Mouse (Mus musculus) midbrain, embryonic 11.5 days (tissue): Measurements from ENCODE around the gene Xkr8. TPM values are rescaled to one million over a fixed set of nuclear protein-coding genes. Genes with fewer than 3 reads are reported as not detected.

Experiments
- ATAC-seq: fragments of 200-750 bp; cut with Nextera tagmentation; 2 replicates; pipeline ENCODE4 v1.8.0; 2017; ENCODE audit warnings: moderate TSS enrichment, moderate library complexity; ENCODE audit not compliant: low FRiP score
- DNase-seq: peaks from one replicate; pipeline ENCODE4 v3.0.0; 2015; ENCODE audit warnings: low spot score; ENCODE audit errors: missing footprints
- H3K27ac ChIP-seq: fragments of 300-500 bp; sonication (generic); 2 replicates; pipeline ENCODE4 v1.5.1; 2014; ENCODE audit warnings: low read depth, low read length
- H3K27me3 ChIP-seq: fragments of 300-500 bp; sonication (generic); 2 replicates; pipeline ENCODE4 v1.6.1; 2014; ENCODE audit warnings: mild to moderate bottlenecking, low read length, moderate library complexity, mixed read lengths; ENCODE audit not compliant: control insufficient read depth, insufficient read depth
- H3K36me3 ChIP-seq: fragments of 300-500 bp; sonication (generic); 2 replicates; pipeline ENCODE4 v1.6.1; 2014; ENCODE audit warnings: mild to moderate bottlenecking, low read length, moderate library complexity, mixed read lengths; ENCODE audit not compliant: control insufficient read depth, insufficient read depth
- H3K4me1 ChIP-seq: fragments of 300-500 bp; sonication (generic); 2 replicates; pipeline ENCODE4 v1.6.1; 2014; ENCODE audit warnings: low read length; ENCODE audit not compliant: control insufficient read depth, insufficient read depth
- H3K4me2 ChIP-seq: fragments of 300-500 bp; sonication (generic); 2 replicates; pipeline ENCODE4 v1.6.1; 2014; ENCODE audit warnings: mild to moderate bottlenecking, moderate library complexity
- H3K4me3 ChIP-seq: fragments of 300-500 bp; sonication (generic); 2 replicates; pipeline ENCODE4 v1.5.1; 2014; ENCODE audit warnings: low read depth, low read length
- H3K9ac ChIP-seq: fragments of 300-500 bp; sonication (generic); 2 replicates; pipeline ENCODE4 v1.6.1; 2014; ENCODE audit warnings: low read length
- H3K9me3 ChIP-seq: fragments of 300-500 bp; sonication (generic); 2 replicates; pipeline ENCODE4 v1.6.1; 2016; ENCODE audit warnings: low read length; ENCODE audit not compliant: control insufficient read depth
- WGBS: fragments of 180-500 bp; shearing (Covaris S2); extraction: QIAGEN DNeasy Blood & Tissue Kit; methylation state at CpG from one replicate; pipeline ENCODE4 v1.1.7; 2014; 5-methylcytosine and 5-hydroxymethylcytosine counted together
- polyA plus RNA-seq: library from polyadenylated mRNA; unstranded; fragments of >200 nt; fragmentation: Nextera tagmentation; extraction: Ambion mirVana; gene quantifications from 2 replicates; pipeline ENCODE4 v1.2.1, GENCODE M21; 2014

Xkr8 gene
- polyA plus RNA-seq, 1 experiment from 2014 or later: 4.5 TPM

GRCm38 (mm10) chr4:132762602-132763001, 30.3 kb upstream of the Xkr8 start:
- ATAC-seq: no peak
- WGBS: 77% methylated on average over 6 of the region's 6 CpGs
- Histone ChIP-seq H3K36me3 (no peaks in the 10 kb centered on the region), H3K27me3 (peaks cover under 1% of the 10 kb centered on the region; the same call in 1 of the 2 replicates), H3K9ac (no peak overlapping the region), H3K4me1 (no peaks in the 10 kb centered on the region), H3K27ac (no peak overlapping the region), H3K9me3 (no peaks in the 10 kb centered on the region), H3K4me3 (no peak overlapping the region), H3K4me2 (no peak overlapping the region)
- DNase-seq: no peak

- DNase-seq (no peak), ATAC-seq (no peak)
- Histone ChIP-seq H3K4me2 (no peak overlapping the region), H3K4me3 (no peak overlapping the region), H3K9me3 (no peaks in the 10 kb centered on the region), H3K9ac (no peak overlapping the region), H3K27ac (no peak overlapping the region), H3K27me3 (peaks cover 7% of the 10 kb centered on the region; the same call in 1 of the 2 replicates), H3K36me3 (no peaks in the 10 kb centered on the region), H3K4me1 (peaks cover 4% of the 10 kb centered on the region)
- 67% methylated on average over 3 of the region's 3 CpGs for WGBS
Measured at GRCm38 (mm10) chr4:132760296-132760695, 27.9 kb upstream of the Xkr8 start.

- Histone ChIP-seq H3K9me3 (no peaks in the 10 kb centered on the region), H3K9ac (no peak overlapping the region), H3K27me3 (peaks cover 7% of the 10 kb centered on the region; the same call in 1 of the 2 replicates), H3K4me1 (peaks cover 4% of the 10 kb centered on the region), H3K4me3 (no peak overlapping the region), H3K36me3 (no peaks in the 10 kb centered on the region), H3K27ac (no peak overlapping the region), H3K4me2 (no peak overlapping the region)
- ATAC-seq: no peak
- WGBS: 90% methylated on average over 7 of the region's 7 CpGs
- peak; percentile 86 for DNase-seq
Measured at GRCm38 (mm10) chr4:132757633-132758351, 25.4 kb upstream of the Xkr8 start.

- Histone ChIP-seq H3K27me3 (peaks cover 7% of the 10 kb centered on the region; the same call in 1 of the 2 replicates), H3K4me3 (peak within 1 kb of the TSS; percentile 31), H3K4me2 (peak within 1 kb of the TSS; percentile 77), H3K4me1 (peaks cover 4% of the 10 kb centered on the region), H3K27ac (no peak within 1 kb of the TSS), H3K36me3 (no peaks in the 10 kb centered on the region), H3K9ac (peak within 1 kb of the TSS; percentile 61), H3K9me3 (no peaks in the 10 kb centered on the region)
- peak; percentile 96 for DNase-seq
- ATAC-seq: peak; percentile 75
- 2% methylated on average over 22 of the region's 22 CpGs for WGBS
Measured at GRCm38 (mm10) chr4:132756974-132757373, 24.6 kb upstream of the Xkr8 start, which contains the start of gene Smpdl3b. Gene Smpdl3b, minus strand, starts transcription at chr4:132757252.

GRCm38 (mm10) chr4:132752992-132753391, 20.6 kb upstream of the Xkr8 start:
- Histone ChIP-seq H3K9ac (no peak overlapping the region), H3K36me3 (no peaks in the 10 kb centered on the region), H3K27ac (no peak overlapping the region), H3K9me3 (no peaks in the 10 kb centered on the region), H3K4me1 (peaks cover 4% of the 10 kb centered on the region), H3K4me2 (no peak overlapping the region), H3K4me3 (no peak overlapping the region), H3K27me3 (peaks cover 7% of the 10 kb centered on the region; the same call in 1 of the 2 replicates)
- WGBS: 73% methylated on average over 6 of the region's 6 CpGs
- ATAC-seq: no peak
- DNase-seq: no peak

- Histone ChIP-seq H3K4me3 (no peak overlapping the region), H3K27ac (no peak overlapping the region), H3K36me3 (no peaks in the 10 kb centered on the region), H3K4me2 (no peak overlapping the region), H3K27me3 (no peaks in the 10 kb centered on the region), H3K9ac (no peak overlapping the region), H3K9me3 (no peaks in the 10 kb centered on the region), H3K4me1 (no peaks in the 10 kb centered on the region)
- WGBS: 84% methylated on average over 6 of the region's 6 CpGs
- ATAC-seq (no peak), DNase-seq (no peak)
Measured at GRCm38 (mm10) chr4:132749258-132749982, 17.1 kb upstream of the Xkr8 start.

- DNase-seq: no peak
- WGBS: 91% methylated on average over 4 of the region's 4 CpGs
- Histone ChIP-seq H3K9me3 (no peaks in the 10 kb centered on the region), H3K36me3 (no peaks in the 10 kb centered on the region), H3K4me3 (no peak overlapping the region), H3K9ac (no peak overlapping the region), H3K27me3 (no peaks in the 10 kb centered on the region), H3K27ac (no peak overlapping the region), H3K4me2 (no peak overlapping the region), H3K4me1 (no peaks in the 10 kb centered on the region)
- no peak for ATAC-seq
Measured at GRCm38 (mm10) chr4:132748778-132749177, 16.4 kb upstream of the Xkr8 start.

GRCm38 (mm10) chr4:132747664-132748259, 15.4 kb upstream of the Xkr8 start:
- DNase-seq (no peak), ATAC-seq (no peak)
- Histone ChIP-seq H3K9ac (no peak overlapping the region), H3K4me2 (no peak overlapping the region), H3K9me3 (no peaks in the 10 kb centered on the region), H3K4me1 (no peaks in the 10 kb centered on the region), H3K27me3 (no peaks in the 10 kb centered on the region), H3K27ac (no peak overlapping the region), H3K36me3 (no peaks in the 10 kb centered on the region), H3K4me3 (no peak overlapping the region)
- 77% methylated on average over 9 of the region's 9 CpGs for WGBS
